16 mouse cellular contexts compared by ENCODE assay signal in the genomic region with DNA sequence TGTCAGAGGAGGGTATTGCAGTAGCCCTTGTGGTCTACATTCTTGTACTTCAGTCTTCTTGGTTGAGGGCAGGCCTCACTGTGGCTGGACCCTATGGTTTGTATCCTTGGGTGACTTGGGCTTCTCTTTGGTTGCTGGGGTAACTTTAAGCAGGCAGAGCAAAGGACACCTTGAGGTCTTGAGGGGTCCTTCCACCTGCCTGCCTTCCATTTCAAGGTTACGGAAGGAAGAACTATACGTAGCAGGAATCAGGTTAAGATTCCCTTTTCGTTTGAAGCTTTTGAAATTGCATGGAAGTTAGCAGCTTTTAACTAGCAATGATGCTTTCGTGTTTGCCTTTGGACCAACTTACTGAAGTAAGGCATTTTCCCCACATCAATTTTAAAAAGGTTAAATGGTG.
"Had no signal": no experiment of that assay in that cellular context is flagged by ENCODE, and none has a peak within 500 bp of the region (broad histone marks: within the 10 kb centered on the region; RNA-seq: fewer than 3 reads in every experiment).

No protein-coding gene starts in this region.

- H3K4me3 ChIP-seq: liver, embryonic 13.5 days; megakaryocyte, embryonic 14.5 days; neural tube, embryonic 13.5 days had no signal

- H3K36me3 ChIP-seq: liver, embryonic 13.5 days; neural tube, embryonic 13.5 days had no signal

- ATAC-seq: inflammation-experienced regulatory T-cells, adult 6 months had no signal

- H3K27me3 ChIP-seq: liver, embryonic 13.5 days; megakaryocyte, embryonic 14.5 days; neural tube, embryonic 13.5 days had no signal

- H3K9me3 ChIP-seq: liver, embryonic 13.5 days; megakaryocyte, embryonic 14.5 days had no signal

- H3K9ac ChIP-seq: liver, embryonic 13.5 days; lung, embryonic 14.5 days; neural tube, embryonic 13.5 days had no signal

- DNase-seq: kidney, adult 18-20 months; kidney, adult 9 months; kidney, postnatal 25 days; layer of hippocampus, adult 9-11 months; liver, embryonic 13.5 days; lung, postnatal 36 days; midbrain, embryonic 14.5 days; thymus, adult 2 months; thymus, postnatal 14 days; thymus, postnatal 4 days had no signal

- H3K4me2 ChIP-seq: liver, embryonic 13.5 days; lung, embryonic 14.5 days; midbrain, embryonic 11.5 days; neural tube, embryonic 13.5 days had no signal

- H3K27ac ChIP-seq: kidney, postnatal 0 days; liver, embryonic 13.5 days; neural tube, embryonic 13.5 days had no signal
